Mouse (Mus musculus): ENCODE measurements around the gene Oas2. TPM values are rescaled to one million over a fixed set of nuclear protein-coding genes. Genes with fewer than 3 reads are reported as not detected.

Oas2 gene
- total RNA-seq, 1 experiment from 2014 or later, result 2.2 TPM

GRCm38 (mm10) chr5:120742125-120742524 lies 7.5 kb downstream of the Oas2 start:
- no peak for ATAC-seq (replicated peaks; ENCODE audit: insufficient number of reproducible peaks, low FRiP score, low TSS enrichment, poor library complexity, severe bottlenecking)

- no peak for ATAC-seq (replicated peaks; ENCODE audit: insufficient number of reproducible peaks, low FRiP score, low TSS enrichment, poor library complexity, severe bottlenecking)
These were observed 15.2 kb downstream of the Oas2 start for GRCm38 (mm10) chr5:120734380-120734990.

GRCm38 (mm10) chr5:120733696-120734095 lies 16.0 kb downstream of the Oas2 start:
- no peak for ATAC-seq (replicated peaks; ENCODE audit: insufficient number of reproducible peaks, low FRiP score, low TSS enrichment, poor library complexity, severe bottlenecking)

- no peak for ATAC-seq (replicated peaks; ENCODE audit: insufficient number of reproducible peaks, low FRiP score, low TSS enrichment, poor library complexity, severe bottlenecking)
These were observed 16.9 kb downstream of the Oas2 start for GRCm38 (mm10) chr5:120732740-120733139.

- no peak for ATAC-seq (replicated peaks; ENCODE audit: insufficient number of reproducible peaks, low FRiP score, low TSS enrichment, poor library complexity, severe bottlenecking)
These were observed 20.3 kb downstream of the Oas2 start for GRCm38 (mm10) chr5:120729319-120729718.

GRCm38 (mm10) chr5:120725811-120726455 lies 23.7 kb downstream of the Oas2 start:
- no peak for ATAC-seq (replicated peaks; ENCODE audit: insufficient number of reproducible peaks, low FRiP score, low TSS enrichment, poor library complexity, severe bottlenecking)

- ATAC-seq (replicated peaks; ENCODE audit: insufficient number of reproducible peaks, low FRiP score, low TSS enrichment, poor library complexity, severe bottlenecking), result no peak
These were observed 28.6 kb downstream of the Oas2 start for GRCm38 (mm10) chr5:120721005-120721404.

GRCm38 (mm10) chr5:120718600-120719378 lies 30.9 kb downstream of the Oas2 start:
- no peak for ATAC-seq (replicated peaks; ENCODE audit: insufficient number of reproducible peaks, low FRiP score, low TSS enrichment, poor library complexity, severe bottlenecking)

GRCm38 (mm10) chr5:120717136-120717535 lies 32.5 kb downstream of the Oas2 start:
- ATAC-seq (replicated peaks; ENCODE audit: insufficient number of reproducible peaks, low FRiP score, low TSS enrichment, poor library complexity, severe bottlenecking), result no peak

- ATAC-seq (replicated peaks; ENCODE audit: insufficient number of reproducible peaks, low FRiP score, low TSS enrichment, poor library complexity, severe bottlenecking), result no peak
These were observed 35.3 kb downstream of the Oas2 start for GRCm38 (mm10) chr5:120714314-120714713.

GRCm38 (mm10) chr5:120712721-120713120 lies 36.9 kb downstream of the Oas2 start:
- ATAC-seq (replicated peaks; ENCODE audit: insufficient number of reproducible peaks, low FRiP score, low TSS enrichment, poor library complexity, severe bottlenecking), result no peak

GRCm38 (mm10) chr5:120711827-120712226 lies 37.8 kb downstream of the Oas2 start, which contains the start of gene Dtx1:
Gene Dtx1, minus strand, starts transcription at chr5:120711927.
- no peak for ATAC-seq (replicated peaks; ENCODE audit: insufficient number of reproducible peaks, low FRiP score, low TSS enrichment, poor library complexity, severe bottlenecking)

GRCm38 (mm10) chr5:120711416-120711815 lies 38.2 kb downstream of the Oas2 start:
- ATAC-seq (replicated peaks; ENCODE audit: insufficient number of reproducible peaks, low FRiP score, low TSS enrichment, poor library complexity, severe bottlenecking), result no peak

- ATAC-seq (replicated peaks; ENCODE audit: insufficient number of reproducible peaks, low FRiP score, low TSS enrichment, poor library complexity, severe bottlenecking), result no peak
These were observed 38.8 kb downstream of the Oas2 start for GRCm38 (mm10) chr5:120710826-120711248.

- ATAC-seq (replicated peaks; ENCODE audit: insufficient number of reproducible peaks, low FRiP score, low TSS enrichment, poor library complexity, severe bottlenecking), result no peak
These were observed 39.4 kb downstream of the Oas2 start for GRCm38 (mm10) chr5:120710161-120710825.

GRCm38 (mm10) chr5:120706976-120707375 lies 42.7 kb downstream of the Oas2 start:
- ATAC-seq (replicated peaks; ENCODE audit: insufficient number of reproducible peaks, low FRiP score, low TSS enrichment, poor library complexity, severe bottlenecking), result no peak

GRCm38 (mm10) chr5:120706541-120706940 lies 43.1 kb downstream of the Oas2 start:
- no peak for ATAC-seq (replicated peaks; ENCODE audit: insufficient number of reproducible peaks, low FRiP score, low TSS enrichment, poor library complexity, severe bottlenecking)

GRCm38 (mm10) chr5:120704421-120704820 lies 45.2 kb downstream of the Oas2 start:
- ATAC-seq (replicated peaks; ENCODE audit: insufficient number of reproducible peaks, low FRiP score, low TSS enrichment, poor library complexity, severe bottlenecking), result no peak

GRCm38 (mm10) chr5:120703660-120704059 lies 46.0 kb downstream of the Oas2 start:
- ATAC-seq (replicated peaks; ENCODE audit: insufficient number of reproducible peaks, low FRiP score, low TSS enrichment, poor library complexity, severe bottlenecking), result no peak

Data from monocyte, adult 5-6 weeks (primary cell).